Mouse (Mus musculus) left cerebral cortex, adult 2 months (tissue): ENCODE results near the gene Amotl2. TPM values are rescaled to one million over a fixed set of nuclear protein-coding genes. Genes with fewer than 3 reads are reported as not detected.

Experiments used
- DNase-seq, 2 experiments: peaks; one replicate each; pipeline ENCODE4 v3.0.0; 2021 to 2022; ENCODE audit warnings: low spot score in 2 of 2, mixed read lengths in 1 of 2; ENCODE audit errors: extremely low spot score in 1 of 2
- H3K27ac ChIP-seq: fragments of 200-600 bp; 2 replicates; pipeline ENCODE4 v1.8.1; 2022
- H3K4me3 ChIP-seq: fragments of 200-600 bp; 2 replicates; pipeline ENCODE4 v1.8.1; 2022
- CTCF ChIP-seq: fragments of 200-600 bp; IDR thresholded peaks from 2 replicates; pipeline ENCODE4 v1.8.1; 2022; ENCODE audit warnings: antibody characterized with exemption, mild to moderate bottlenecking, moderate library complexity
- intact Hi-C: fragments of 180-260 bp; cut with DNase I; formaldehyde crosslinking; loops from one replicate; pipeline ENCODE4 v1.15.1; 2025
- total RNA-seq, 2 experiments: library from RNA; stranded (reverse); gene quantifications; 2 replicates each; pipeline ENCODE4 v1.2.3; 2021

The Amotl2 gene
- total RNA-seq, 2 experiments from 2014 or later = 21.3 to 22.4 TPM

DNA sequence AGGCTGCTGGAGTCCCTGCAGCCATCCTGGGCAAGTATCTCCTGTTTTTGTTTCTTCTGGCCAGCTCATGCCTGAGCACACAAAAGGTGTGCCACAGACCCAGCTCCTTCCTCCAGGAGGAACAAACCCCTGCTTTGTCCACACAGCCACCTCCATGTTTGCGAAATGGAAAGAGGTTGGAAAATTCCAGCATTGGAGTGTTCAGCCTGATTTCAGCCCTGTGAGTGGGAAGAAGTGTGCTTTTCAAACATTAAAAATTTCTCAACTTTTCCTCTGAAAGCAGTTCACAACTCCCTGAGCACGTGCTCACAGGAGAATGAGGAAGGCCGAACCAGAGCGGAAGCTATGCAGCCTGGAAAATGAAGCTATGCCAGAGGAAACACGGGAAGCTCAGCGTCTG, 15.4 kb upstream of the Amotl2 start:
- Histone ChIP-seq H3K27ac (no peak overlapping the region), H3K4me3 (no peak overlapping the region)
- DNase-seq = no peak
- intact Hi-C loops = no loop called here
- TF ChIP-seq CTCF = no peak

DNA sequence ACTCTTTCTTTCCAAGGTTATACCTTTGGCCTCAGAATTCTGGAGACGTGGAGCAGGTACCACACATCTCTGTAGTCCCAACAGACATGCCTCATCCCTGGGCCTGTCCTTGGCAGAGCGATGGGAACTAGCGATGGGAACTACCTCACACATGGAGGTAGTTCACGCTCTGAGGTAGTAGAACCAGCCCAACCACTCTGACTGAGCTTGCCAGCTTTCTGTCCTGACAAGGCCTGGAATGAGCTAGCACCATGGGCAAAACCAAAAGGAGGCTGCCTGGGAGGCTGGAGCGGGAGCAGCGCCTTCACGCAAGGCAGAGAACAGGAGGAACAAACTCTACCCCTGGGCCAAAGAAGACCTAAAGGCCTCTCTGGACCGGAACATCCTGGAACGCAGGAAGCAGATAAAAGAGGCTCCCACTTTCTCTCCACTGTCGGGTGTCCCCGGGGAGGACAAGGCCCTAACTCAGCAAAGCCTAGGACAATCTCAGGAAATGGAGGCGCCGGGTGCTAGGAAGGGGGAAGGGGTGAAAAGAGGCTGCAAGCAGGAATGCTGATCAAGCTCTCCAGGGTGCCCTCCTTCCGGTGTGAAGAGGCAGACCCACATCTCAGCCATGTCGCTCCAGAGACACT, 6.9 kb upstream of the Amotl2 start:
- intact Hi-C loops = no loop called here
- Histone ChIP-seq H3K4me3 (no peak overlapping the region), H3K27ac (no peak overlapping the region)
- no peak for TF ChIP-seq CTCF
- DNase-seq = no peak

DNA sequence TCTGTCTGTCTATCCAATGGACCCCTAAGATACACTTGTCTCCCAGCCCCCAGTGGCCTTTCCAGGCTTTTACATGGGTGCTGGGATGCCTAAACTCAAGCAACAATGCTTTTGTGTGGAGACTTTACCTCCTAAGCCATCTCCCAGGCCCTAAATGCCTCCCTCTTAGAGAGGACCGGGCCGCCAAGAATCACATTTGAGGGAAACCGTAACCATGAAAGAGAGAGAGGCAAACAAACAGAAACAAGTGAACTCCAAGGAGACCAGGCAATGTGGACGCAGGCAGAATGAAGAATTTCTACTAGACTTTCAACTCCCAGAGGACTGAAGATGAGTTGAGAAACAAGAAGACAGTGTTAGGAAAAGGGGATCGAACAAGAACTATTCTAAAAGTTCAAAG, 6.0 kb upstream of the Amotl2 start:
- TF ChIP-seq CTCF = no peak
- intact Hi-C loops = no loop called here
- DNase-seq = no peak
- H3K27ac ChIP-seq = no peak overlapping the region
- no peak overlapping the region for H3K4me3 ChIP-seq

DNA sequence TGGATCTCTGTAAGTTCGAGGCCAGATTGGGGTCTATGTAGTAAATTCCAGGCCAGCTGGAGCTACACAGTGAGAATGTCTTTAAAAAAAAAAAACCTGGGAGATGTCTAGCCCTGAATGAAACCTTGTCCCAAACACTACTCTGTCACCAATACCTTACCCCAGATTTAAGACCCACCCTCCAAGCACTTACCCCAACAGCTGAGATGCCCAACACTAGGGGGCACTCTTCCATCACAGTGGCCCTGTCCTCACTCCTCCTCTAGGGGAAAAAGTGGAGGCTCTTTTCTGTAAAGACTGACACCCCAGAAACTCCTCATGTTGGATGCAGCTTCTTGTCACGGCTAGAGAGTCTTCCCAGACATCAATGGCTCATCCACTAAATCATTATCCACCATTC, 2.7 kb upstream of the Amotl2 start:
- intact Hi-C loops = loop anchor here (2.0 kb wide), 1 partner anchor 153 kb away; no protein-coding TSS in a partner anchor
- no peak overlapping the region for H3K27ac ChIP-seq
- TF ChIP-seq CTCF = peak; percentile 86
- no peak overlapping the region for H3K4me3 ChIP-seq
- peak; percentile 35 to 45 for DNase-seq

DNA sequence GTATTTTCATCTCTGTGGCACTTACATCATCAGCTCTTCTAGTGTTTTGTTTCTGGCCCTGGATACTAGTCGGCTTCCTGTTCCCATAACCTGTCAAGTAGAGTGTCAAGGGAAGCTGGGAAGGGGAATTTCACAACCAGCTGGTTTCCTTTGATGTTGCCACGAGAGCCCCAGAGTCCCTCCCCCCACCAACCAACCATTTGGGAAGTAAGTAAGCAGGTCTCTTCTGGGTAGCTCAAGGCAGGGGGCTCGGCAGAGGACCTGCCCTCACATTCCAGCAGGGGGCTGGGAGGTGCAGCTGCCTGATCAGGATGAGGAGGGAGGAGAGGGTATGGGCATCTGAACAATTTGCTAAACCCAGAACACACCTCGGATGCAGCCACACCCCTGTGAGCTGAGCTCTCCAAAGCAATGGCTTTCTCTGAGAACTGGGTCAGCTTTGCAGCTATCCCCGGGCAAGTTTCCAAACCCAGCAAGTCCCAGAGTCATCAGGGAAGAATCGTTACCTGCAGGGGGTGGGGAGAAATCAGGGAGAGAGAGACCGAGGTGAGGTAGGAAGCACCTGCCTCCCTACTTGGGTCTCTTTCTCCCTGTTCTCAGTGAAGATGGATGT, 1.5 kb upstream of the Amotl2 start:
- no peak overlapping the region for H3K27ac ChIP-seq
- DNase-seq = no peak
- intact Hi-C loops = loop anchor here (1.0 to 2.0 kb wide), 2 partner anchors 69 to 152 kb away; no protein-coding TSS in a partner anchor
- H3K4me3 ChIP-seq = no peak overlapping the region
- TF ChIP-seq CTCF = no peak

DNA sequence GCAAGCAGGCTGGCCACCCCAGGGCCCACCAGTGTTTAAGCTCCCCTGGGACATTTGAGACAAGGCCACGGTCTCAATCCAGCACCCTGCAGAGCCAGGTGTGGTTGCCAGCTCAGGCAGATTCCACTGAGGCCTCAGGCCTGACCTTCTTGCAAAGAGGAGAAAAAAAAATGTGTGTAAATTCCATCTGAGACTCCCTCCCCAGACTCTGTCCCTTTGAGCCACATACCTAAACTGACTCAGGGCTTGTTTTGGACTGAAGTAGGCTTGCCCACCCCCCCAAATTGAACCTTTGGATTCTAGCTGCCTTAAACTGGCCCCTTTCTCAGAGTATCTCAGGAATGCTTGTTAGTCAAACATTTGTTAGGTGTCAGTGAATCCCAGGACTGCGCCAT, 969 bp upstream of the Amotl2 start:
- no peak for DNase-seq
- Histone ChIP-seq H3K27ac (no peak overlapping the region), H3K4me3 (no peak overlapping the region)
- no peak for TF ChIP-seq CTCF
- intact Hi-C loops = loop anchor here (1.0 to 2.0 kb wide), 2 partner anchors 69 to 151 kb away; no protein-coding TSS in a partner anchor

DNA sequence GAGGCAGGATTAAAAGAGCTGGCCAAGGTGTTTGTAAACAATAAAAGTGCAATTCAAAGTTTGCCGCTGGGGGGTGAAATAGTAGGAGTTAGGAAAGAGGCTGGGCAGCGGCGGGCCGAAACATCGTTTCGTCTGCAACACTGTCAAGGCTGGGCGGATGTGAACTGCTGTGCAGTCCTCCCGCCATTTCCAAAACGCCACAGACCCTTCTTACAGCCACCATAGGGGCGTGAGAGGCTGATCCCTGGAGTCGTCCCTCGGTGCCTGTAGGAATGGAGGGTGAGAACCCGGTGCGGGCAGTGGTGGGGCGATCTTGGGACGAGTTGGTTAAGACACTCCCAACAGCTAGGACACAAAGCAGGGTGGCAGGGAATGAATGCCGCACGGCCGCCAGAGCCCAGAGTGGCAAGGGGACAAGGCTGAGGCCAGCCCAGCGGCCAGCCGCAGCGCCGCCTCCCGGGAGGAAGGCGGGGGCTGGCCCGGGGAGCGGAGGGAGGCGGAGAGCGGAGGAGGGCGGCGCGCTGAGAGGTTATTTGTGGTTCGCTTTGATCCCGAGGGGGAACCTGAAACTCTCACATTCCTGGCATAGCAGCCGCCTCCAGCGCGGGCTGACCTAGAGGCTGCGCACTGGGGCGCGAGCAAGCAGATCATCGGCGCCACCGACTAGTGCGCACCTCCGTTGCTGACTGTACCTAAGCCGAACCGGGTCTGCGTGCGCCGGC, 853 bp downstream of the Amotl2 start:
- TF ChIP-seq CTCF = peak; percentile 33
- H3K4me3 ChIP-seq = peak overlapping the region; percentile 75
- DNase-seq = peak; percentile 74 to 81
- peak overlapping the region; percentile 97 for H3K27ac ChIP-seq
- intact Hi-C loops = loop anchor here (1.0 to 2.0 kb wide), 3 partner anchors 9 to 81 kb away; no protein-coding TSS in a partner anchor

DNA sequence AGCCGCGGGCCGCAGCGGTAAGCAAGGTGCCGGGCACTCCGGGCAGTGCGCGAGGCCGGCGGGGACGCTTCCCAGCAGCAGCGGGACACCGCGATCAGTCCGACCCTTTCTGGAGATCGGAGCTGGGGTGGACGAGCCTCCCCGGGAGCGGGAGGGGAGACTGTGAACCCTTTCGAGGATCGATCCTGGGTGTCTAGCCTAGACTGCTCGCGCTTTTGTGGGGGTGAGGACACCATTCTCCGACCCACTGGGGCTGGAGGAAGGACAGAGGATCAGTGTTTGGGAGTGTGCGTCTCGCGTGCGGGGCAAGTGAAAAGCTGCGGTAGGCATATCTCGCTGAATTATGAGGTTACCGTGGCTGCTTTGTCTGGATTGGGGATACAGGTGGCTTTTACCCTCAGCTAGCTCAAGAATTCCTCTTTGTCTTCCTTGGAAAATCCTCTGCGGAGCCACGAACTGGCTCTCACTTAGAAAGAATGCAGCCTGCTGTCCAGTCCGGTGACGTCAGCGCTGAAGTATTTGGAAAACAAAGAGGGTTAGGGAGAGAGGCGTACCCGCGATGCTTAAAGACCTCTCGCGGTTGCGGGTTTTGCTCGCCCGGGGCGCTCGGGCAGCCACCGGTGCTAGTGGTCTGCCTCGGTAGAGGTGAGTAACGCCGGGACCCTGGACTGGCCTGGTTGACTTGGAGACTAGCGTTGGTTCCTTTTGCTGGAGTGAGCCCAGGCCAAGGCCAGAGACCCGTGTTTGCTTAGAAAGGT, 1.6 kb downstream of the Amotl2 start:
- H3K4me3 ChIP-seq = peak overlapping the region; percentile 75
- peak; percentile 60 to 62 for DNase-seq
- intact Hi-C loops = loop anchor here (1.0 to 2.0 kb wide), 3 partner anchors 8 to 81 kb away; no protein-coding TSS in a partner anchor
- H3K27ac ChIP-seq = peak overlapping the region; percentile 97
- TF ChIP-seq CTCF = no peak

DNA sequence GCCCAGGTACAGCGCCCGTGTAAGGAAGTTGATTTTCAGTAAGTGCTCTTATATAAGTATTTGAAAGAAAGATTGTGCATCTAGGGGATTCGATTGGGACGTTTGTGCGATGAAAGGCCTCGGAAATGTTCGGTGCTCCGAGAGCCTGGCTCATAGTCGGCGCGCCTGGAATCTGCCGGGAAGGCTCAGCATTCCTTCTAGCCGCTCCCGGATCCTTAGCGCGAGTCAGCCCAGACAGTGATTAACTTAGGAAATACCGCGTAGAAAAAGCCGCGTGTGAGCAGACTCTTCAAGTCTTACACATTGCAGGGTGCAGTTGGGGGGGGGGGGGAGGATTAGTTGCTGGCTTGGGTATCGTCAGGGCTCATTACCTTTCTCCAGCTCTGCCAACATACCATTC, 2.2 kb downstream of the Amotl2 start:
- intact Hi-C loops = no loop called here
- H3K4me3 ChIP-seq = peak overlapping the region; percentile 75
- peak overlapping the region; percentile 97 for H3K27ac ChIP-seq
- peak in 1 of 2 experiments; percentile 32 for DNase-seq
- TF ChIP-seq CTCF = no peak

DNA sequence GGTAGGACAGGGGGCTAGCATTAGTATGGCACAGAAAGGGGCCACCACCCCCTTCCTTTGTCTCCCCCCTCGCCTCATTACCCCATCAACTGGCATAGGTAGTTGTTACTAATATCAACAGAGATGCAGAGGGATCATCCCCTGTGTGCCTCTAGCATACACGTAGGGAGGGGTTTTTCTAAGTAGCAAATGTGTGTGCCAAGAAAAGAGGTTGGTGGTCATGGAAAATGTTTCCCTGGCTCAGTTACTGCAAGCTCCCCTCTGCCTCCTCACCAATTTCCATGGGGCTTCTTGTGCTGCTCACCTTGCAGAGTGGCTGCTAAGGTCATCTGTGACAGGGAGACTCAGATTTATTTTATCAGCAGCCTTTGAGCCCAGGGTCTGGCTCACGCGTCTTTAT, 2.6 kb downstream of the Amotl2 start:
- H3K27ac ChIP-seq = peak overlapping the region; percentile 58; the same call in 1 of the 2 replicates
- peak overlapping the region; percentile 75 for H3K4me3 ChIP-seq
- TF ChIP-seq CTCF = no peak
- intact Hi-C loops = no loop called here
- DNase-seq = no peak

DNA sequence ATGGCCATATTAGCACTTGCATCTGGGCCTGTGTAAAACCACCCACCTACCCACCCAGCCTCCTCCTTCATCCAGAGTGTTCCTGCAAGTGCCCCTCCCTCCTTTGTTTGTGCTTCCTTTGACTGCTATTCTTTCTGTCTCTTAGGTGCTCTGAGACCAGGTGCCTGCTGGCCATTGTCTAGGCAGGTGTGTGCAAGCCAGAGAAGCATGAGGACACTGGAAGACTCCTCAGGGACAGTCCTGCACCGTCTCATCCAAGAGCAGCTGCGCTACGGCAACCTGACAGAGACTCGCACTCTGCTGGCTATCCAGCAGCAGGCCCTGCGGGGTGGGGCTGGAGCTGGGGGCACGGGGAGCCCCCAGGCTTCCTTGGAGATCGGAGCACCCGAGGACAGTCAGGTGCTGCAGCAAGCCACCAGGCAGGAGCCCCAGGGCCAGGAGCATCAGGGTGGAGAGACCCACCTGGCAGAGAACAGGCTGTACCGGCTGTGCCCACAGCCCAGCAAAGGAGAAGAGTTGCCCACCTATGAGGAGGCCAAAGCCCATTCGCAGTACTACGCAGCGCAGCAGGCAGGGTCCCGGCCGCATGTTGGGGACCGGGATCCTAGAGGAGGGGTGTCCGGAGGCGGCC, 3.6 kb downstream of the Amotl2 start:
- no peak for TF ChIP-seq CTCF
- Histone ChIP-seq H3K4me3 (peak overlapping the region; percentile 75), H3K27ac (peak overlapping the region; percentile 51)
- no peak for DNase-seq
- intact Hi-C loops = no loop called here
